Mouse (Mus musculus): Measurements from ENCODE around the gene Gm10778. TPM values are rescaled to one million over a fixed set of nuclear protein-coding genes. Genes with fewer than 3 reads are reported as not detected.

Gm10778 gene
- 3.6 and 5.5 TPM in 2 replicates for total RNA-seq (2017)

DNA sequence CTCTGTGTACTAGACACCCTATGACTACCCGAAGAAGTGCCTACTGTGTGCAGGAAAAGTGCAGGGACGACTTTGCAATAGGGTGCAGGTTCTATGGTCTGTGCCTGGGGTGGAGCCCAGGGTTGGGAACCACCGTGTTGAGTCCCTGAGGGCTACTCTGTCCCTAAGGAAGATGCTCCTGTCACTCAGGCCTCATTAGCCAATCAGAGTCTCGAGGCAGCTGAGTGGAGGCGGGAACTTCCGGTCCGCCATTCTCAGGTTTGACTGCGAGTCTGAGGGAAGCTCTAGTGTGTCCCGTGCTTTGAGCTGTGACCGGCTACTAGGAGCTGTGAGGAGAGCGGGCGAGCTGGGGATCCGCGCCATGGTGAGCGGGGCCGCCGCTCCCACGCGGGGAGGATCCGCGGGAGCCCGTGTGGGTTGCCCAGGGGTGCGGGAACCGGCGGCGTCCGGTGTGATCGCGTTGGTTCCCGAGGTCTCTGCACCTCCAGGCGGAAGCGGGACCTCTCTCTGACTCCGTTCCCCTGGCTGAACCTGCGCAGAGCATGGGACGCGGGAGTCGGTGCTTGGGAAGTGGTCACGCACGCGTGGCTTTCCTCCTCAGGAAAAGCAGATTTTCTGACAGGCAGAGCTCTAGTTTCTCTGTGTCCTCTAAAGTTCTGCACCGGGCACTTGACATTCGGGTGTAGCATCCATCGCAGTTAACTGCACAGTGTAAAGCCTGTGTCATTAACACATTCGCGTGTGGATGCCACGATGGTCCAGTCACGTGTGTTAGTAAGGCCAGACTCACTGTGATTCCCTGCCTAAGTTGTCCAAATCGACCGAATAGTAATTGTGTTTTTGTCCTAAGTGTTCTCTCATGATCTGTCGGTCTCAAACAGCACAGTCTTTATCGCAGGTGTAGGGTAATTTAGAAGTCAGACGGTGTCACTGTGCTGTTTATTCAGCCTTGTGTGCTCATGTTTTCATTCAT lies at the start of gene Gm10778:
Gene Gm10778, plus strand, starts transcription at position 257 of the 973 bp plus-strand sequence.
- ATAC-seq (replicated peaks; ENCODE audit: low read depth, poor library complexity, severe bottlenecking): peak; percentile 99

DNA sequence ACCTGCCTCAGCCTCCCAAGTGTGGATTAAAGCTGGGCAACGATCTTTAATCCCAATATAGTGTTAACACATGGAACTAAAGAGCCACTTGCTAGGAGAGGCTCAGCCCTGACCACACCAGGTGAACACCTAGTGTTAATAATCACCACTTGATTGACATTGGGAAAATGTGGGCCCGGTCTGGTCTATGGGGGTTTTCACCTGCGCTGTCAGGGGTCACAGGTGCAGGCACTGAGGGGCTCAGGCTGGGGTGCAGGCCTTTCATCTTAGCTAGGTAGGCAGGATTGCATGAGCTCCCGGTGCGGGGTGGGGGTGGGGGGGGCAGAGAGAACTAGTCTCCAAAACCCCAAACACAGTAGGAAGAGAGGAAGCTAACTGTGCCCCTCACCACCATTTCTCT lies 49.2 kb upstream of the Gm10778 start:
- ATAC-seq (replicated peaks; ENCODE audit: low read depth, poor library complexity, severe bottlenecking): no peak

DNA sequence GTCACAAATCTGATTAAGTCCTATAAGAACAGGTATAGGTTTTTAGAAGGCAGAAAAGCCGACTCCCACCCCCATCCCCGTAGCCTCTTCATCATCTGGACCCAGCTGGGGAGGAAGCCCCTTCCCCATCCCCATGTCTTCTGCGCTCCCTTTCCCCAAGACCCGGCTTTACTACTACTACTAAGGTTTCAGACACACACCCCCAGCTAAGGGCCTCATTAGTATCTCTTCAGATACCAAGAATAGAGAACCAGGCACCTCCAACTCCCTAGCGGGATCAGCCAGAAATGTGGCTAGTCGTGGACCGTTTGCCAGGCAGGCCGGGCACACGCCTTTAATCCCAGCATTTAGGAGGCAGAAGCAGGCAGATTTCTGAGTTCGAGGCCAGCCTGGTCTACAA lies 48.8 kb upstream of the Gm10778 start:
- no peak for ATAC-seq (replicated peaks; ENCODE audit: low read depth, poor library complexity, severe bottlenecking)

DNA sequence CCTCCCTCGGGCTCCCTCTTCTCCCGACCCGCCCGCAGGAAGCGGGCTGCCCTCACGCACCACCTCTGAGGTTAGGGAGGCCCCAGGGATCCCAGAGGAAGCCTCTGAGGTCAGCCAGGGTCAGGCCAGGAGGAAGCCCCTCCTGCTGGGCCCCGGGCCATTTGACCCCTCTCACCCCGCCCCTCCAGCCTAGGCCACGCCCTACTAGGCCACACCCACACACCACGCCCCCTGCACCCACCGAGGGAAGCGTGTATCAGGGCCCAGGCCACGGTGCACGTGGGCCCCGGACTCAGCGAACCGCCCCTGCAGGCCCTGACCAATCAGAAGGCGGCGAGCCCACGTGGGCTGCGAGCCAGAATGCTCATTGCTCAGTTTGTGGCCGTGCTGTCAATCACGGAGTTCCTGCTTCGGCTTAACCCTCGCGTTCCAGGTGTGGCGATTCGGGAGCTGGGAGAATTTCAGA lies 48.1 kb upstream of the Gm10778 start, which contains the start of gene Tle6:
Gene Tle6, minus strand, starts transcription at position 336 of the 466 bp plus-strand sequence.
- ATAC-seq (replicated peaks; ENCODE audit: low read depth, poor library complexity, severe bottlenecking): peak; percentile 73

DNA sequence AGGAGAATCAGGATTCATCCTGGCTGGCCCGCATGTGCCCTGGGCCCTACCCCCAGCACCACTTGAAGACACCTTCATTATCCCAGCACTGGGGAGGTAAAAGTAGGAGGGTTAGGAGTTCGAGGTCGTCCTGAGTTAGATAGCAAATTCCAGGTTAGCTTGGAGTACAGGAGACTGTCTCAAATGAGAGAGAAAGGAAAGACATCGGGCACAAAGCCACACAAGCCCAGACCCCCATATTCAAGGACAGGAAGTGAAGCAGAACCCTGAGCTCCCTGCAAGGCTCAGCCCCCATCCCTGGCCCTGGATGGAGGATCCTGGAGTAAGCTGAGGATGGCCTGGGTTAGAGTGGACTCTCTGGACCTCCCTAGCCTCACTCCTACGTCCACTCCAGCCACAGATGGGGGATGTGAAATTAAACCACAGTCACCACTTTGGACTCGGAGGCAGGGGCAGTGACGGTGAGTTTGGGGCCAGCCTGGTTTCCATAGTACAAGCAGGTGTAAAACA lies 47.4 kb upstream of the Gm10778 start:
- no peak for ATAC-seq (replicated peaks; ENCODE audit: low read depth, poor library complexity, severe bottlenecking)

DNA sequence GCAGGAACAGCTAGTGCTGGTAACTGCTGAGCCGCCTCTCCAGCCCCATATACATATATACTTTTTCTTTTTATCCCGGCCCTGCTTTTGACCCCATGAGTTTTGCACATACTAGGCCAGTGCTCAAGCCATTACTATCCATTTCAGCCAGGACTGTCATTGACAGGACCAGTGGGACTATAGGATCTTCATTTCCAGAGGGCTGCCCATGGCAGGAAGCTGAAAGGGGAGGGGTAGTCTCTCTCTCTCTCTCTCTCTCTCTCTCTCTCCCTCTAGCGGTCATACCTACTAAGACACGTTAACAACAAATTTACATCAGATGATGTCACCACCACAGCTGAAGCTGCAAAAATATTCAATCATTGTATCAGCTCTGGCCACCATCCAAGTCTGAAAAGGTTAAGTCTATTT lies 46.1 kb upstream of the Gm10778 start:
- ATAC-seq (replicated peaks; ENCODE audit: low read depth, poor library complexity, severe bottlenecking): peak; percentile 9; the same call in 1 of the 2 replicates

DNA sequence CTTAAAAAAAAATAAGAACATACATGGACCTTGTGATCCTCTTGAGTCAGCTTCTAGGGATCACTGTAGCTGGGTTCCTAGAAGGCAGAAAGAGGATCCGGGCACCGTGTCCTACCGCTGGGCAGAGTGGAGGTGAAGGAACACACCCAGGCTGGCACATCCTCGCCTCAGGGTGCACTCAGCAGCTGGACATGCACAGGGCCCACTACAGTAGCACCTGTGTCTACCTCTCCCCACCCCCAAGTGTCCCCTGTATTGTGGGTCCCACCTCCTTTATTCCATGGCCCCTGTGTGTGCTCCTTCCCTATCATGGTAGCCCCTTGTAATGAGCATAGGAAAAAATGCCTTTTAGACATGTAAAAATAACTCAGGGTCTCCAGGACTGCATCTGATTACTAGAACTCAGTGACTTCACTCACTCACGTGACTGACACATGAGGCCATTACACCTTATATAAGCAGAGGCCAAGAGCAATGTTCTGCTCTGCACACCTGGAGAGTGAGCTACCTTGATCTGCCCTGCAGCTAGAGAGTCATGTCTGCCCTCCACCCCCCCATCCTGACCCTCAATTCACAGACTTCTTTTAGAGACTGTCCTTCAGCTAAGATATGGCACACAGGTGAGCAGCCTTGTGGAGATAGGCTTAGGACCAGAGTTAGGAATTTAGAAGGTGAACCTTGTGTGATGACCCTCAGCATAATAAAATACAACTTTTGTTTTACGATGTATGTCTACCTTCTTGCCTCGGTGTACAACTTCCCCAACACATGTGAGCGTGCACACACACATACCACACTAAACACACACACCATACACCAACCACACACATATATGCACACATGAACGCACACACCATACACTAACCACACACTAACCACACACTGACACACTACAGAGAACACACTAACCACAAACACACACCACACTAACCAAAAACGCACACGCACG lies 44.6 kb upstream of the Gm10778 start:
- ATAC-seq (replicated peaks; ENCODE audit: low read depth, poor library complexity, severe bottlenecking): no peak

DNA sequence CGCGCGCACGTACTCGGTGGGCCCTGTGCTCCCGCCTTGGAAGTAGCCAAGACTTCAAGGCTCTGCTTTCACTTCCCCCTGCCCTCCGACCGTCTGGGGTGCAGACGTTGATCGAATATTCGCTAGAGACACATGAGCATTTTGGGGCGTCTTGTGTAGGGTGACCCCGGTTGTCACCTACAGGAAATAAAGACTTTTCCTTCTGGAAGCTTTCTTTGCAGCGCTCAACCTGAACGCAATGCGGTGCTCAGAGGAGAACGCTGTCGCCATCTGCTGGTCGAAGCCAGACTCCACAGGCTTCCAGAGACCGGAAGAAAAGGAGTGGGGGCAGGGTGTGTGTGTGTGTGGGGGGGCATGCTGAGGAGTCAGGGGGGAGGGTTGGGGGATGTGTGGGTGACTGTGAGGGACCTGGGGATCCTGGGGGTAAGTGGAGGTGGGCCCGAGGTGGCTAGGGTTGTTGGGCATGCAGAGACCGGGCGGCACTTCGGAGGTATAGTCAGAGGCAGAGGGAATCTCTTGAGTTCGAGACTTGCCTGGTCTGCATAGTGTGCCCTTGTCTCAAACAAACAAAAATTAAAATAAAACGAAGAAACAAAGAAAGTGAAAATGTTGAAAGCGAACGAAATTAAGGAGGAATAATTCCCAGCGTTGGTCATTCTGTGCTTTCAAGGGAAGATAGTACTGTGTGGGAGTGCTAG lies 43.7 kb upstream of the Gm10778 start:
- peak; percentile 24 for ATAC-seq (replicated peaks; ENCODE audit: low read depth, poor library complexity, severe bottlenecking)

DNA sequence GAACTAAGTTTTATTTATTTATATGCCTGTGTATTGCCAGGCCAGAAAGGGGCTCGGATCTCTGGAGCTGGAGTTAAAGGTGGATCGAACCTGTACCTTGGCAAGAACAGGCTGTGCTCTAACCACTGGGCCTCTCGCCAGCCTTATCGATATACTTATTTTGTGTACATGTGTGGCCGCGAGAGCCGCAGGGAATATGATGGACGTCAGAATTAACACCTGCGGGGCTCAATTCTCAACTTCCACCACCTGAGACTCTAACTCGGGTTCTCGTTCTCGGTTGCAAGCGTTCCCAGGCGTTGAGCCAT lies 43.2 kb upstream of the Gm10778 start:
- ATAC-seq (replicated peaks; ENCODE audit: low read depth, poor library complexity, severe bottlenecking): no peak

DNA sequence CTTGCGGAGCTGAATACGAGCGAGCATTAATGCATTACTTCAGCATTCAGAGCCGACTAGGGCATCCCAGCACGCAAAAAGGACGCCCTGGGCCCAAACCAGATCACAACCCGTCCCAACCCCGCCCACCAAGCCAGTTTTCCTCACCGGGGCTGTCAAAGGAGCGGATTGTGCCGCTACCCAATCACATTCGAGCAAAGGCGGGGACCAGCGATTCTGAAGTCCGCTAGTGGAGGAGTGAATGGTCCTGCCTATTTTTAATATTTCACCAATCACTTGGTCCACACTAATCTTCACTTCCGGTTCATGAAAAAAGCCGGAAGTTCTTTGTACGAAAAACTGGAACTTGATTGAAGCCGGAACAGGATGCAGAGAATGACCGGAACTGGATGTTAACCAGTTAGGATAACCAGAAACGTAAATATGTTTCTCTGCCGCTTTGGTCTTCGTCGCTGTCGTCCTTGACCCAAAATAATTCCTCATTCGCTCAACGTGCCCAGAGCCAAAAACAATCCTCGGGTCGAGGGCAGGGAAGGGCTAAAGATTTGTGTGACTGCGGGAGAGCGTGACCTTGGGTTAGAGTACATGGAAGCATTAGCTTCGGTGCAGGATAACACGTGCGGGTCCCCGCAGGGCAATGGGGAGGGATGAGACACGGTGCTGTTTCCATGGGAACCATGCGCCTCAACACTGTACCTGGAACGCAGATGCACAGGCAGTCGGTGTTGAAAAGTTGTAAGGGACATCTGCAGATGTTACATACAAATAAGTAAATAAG lies 42.7 kb upstream of the Gm10778 start, which contains the start of gene BC025920:
Gene BC025920, plus strand, starts transcription at position 297 of the 778 bp plus-strand sequence.
- ATAC-seq (replicated peaks; ENCODE audit: low read depth, poor library complexity, severe bottlenecking): peak; percentile 81

DNA sequence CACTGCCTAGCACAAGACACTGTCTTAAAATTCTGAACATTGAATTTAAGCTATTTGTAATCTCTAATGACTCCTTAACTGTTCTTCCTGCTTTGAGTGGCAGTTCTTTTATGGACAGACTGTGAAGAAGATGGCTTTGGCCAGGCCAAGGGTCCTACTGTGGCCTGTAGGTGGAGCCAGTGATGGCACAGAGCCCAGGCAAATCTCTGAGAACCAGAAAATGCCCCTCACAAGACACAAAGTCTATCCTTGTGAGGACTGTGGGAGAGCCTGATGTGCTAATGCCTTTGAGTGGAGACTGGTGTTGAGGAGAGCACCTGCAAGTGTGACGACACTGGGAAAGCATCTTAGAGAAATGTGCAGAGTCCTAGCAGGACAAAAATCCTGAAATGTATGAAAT lies 40.6 kb upstream of the Gm10778 start:
- ATAC-seq (replicated peaks; ENCODE audit: low read depth, poor library complexity, severe bottlenecking): no peak

DNA sequence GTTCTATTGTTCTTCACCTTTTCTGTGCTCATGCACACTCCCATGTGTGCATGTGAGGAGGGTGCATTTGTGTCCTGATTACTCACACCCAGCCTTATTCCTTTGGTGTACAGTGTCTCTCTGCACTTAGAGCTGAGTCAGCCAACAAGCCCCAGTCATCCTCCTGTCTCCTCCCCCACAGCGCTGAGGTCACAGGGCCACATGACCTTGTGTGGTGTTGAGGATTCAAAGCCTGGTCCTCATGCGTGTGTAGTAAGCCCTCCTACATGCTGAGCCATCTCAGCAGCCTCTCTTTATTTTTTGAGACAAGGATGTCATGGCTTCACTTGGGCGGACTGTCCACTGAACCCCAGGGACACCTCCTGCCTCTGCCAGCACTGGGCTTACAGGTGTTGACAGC lies 36.1 kb upstream of the Gm10778 start:
- no peak for ATAC-seq (replicated peaks; ENCODE audit: low read depth, poor library complexity, severe bottlenecking)

DNA sequence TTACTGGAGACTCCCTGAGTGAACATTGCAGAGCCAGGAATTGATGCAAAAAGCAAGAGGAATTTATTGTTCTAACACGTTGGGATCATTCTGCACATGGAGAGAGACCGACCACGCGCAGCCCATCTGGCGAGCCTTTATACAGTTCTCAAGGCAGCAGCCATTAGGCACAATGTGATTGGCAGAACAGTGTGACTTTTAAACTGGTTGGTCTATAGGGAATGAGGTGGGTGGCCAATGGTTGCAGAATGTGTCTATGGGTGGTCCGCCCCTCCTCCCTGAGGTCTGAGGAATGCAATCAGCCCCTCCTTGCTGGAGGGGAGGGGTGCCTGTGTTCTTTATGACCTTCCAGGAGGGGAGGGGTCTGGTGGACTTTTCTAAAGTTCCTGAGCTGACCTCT lies 33.4 kb upstream of the Gm10778 start:
- no peak for ATAC-seq (replicated peaks; ENCODE audit: low read depth, poor library complexity, severe bottlenecking)

DNA sequence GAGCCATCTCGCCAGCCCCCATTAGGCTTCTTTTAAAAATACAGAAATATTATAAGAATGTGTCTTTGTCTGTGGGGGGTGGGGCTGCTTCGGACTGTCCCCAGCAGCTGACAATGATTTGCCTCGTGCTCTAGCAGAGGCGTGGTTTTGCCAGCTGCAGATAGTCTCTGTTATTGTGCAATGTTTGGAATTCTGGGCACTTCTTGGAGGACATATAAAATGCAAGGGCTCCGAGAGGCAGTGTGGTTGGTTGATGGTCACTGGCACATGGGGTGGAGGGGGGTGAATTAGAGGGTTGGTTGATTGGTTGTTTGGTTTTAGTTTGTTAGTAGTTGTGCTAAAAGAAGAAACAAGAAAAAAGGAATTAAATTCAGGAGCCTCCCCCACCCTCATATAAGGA lies 28.9 kb upstream of the Gm10778 start:
- no peak for ATAC-seq (replicated peaks; ENCODE audit: low read depth, poor library complexity, severe bottlenecking)

DNA sequence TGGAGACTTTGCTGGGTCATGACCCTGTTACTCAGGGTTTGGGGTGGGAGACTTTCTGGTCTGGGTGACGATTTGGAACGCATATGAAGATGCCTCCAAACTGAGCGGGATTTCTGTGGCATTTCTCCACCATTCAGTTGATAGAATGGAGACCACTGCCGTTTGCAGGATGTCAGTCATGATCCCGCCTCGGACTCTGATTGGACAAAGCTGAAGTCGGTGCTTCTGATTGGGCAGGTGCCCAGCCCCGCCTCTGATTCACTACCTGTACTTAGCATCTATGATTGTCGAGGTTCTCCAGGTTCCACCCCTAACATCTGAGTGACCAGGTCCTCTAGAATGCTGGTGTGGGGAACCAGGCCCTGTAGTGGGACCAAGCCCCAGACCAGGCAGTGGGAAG lies 28.1 kb upstream of the Gm10778 start:
- no peak for ATAC-seq (replicated peaks; ENCODE audit: low read depth, poor library complexity, severe bottlenecking)

DNA sequence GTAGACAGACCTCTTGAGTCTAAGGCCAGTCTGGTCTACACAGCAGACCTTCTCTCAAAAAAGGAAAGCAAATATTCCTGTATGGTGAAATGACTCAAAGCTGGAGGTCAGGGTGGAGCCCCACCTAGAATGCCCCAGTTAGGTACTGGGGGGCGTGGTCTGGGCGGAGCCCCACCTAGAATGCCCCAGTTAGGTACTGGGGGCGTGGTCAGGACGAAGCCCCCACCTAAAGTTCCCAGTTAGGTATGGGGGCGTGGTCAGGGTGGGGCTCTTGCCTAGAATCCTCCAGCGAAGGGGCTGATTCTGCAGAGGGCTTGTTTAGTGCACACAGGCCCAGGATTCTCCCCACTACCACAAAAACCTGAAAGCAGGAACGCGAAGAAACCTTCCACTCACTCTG lies 25.4 kb upstream of the Gm10778 start:
- no peak for ATAC-seq (replicated peaks; ENCODE audit: low read depth, poor library complexity, severe bottlenecking)

DNA sequence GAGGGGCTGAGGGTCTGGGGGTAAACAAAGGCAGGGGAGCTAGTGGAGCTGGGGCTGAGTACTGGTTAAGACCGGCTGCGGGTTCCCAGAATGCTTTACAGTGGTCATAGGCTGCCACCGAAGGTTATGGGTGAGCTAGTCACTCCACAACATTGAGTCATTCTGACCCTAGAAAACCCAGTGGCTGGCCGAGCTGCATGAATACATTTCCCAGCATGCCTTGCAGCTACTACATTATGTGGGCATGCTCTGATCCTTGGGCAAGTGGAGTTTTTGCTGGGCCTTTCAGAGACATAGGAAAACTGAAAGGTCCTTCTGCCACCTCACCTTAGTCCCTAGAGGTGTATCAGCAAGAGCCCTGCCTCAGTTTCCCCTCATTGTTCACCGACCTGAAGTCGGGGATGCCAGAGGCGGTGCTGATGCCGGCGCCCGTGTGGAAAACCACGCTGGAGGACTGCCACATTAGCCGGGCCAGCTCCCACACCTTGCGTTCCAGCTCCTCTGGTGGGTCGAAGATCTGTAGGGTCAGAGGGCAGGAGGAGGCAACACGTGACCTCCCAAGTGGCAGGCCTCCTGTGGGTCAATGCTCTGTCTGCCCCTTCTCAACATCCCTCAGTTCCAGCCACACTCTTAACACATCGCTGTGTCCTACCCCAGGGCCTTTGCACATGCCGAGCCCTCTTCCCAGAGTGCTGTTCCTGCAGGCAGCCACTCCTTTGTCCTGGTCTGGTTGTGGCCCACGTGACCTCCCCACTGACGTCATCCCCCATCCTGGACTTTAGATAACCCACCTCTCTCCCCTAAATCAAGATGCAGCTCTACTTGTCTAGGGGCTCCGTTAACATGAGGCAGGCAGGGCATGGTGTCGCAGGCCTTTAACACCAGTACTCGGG lies 22.5 kb upstream of the Gm10778 start:
- ATAC-seq (replicated peaks; ENCODE audit: low read depth, poor library complexity, severe bottlenecking): no peak

All from common myeloid progenitor, adult 5-6 weeks (primary cell).